Mouse (Mus musculus) midbrain, embryonic 16.5 days (tissue): Measurements from ENCODE around the gene Rcc1. TPM values are rescaled to one million over a fixed set of nuclear protein-coding genes. Genes with fewer than 3 reads are reported as not detected.

Experiments used
- ATAC-seq: fragments of 200-750 bp; cut with Nextera tagmentation; 2 replicates; pipeline ENCODE4 v1.8.0; 2017; ENCODE audit warnings: moderate TSS enrichment
- H3K27ac ChIP-seq: fragments of 300-500 bp; sonication (generic); 2 replicates; pipeline ENCODE4 v1.5.1; 2014; ENCODE audit warnings: mild to moderate bottlenecking, low read length, mixed read lengths
- H3K27me3 ChIP-seq: fragments of 300-500 bp; sonication (generic); 2 replicates; pipeline ENCODE4 v1.6.1; 2014; ENCODE audit warnings: low read depth, low read length, mixed read lengths; ENCODE audit not compliant: control insufficient read depth, insufficient read depth
- H3K36me3 ChIP-seq: fragments of 300-500 bp; sonication (generic); 2 replicates; pipeline ENCODE4 v1.6.1; 2014; ENCODE audit warnings: mild to moderate bottlenecking, low read length, moderate library complexity, mixed read lengths; ENCODE audit not compliant: control insufficient read depth, insufficient read depth
- H3K4me1 ChIP-seq: fragments of 300-500 bp; sonication (generic); 2 replicates; pipeline ENCODE4 v1.6.1; 2014; ENCODE audit warnings: mild to moderate bottlenecking, low read length, mixed read lengths; ENCODE audit not compliant: control insufficient read depth, insufficient read depth
- H3K4me2 ChIP-seq: fragments of 300-500 bp; sonication (generic); 2 replicates; pipeline ENCODE4 v1.6.1; 2014; ENCODE audit warnings: mild to moderate bottlenecking, low read length, mixed read lengths
- H3K4me3 ChIP-seq: fragments of 300-500 bp; sonication (generic); 2 replicates; pipeline ENCODE4 v1.5.1; 2014; ENCODE audit warnings: low read depth, mild to moderate bottlenecking, low read length, moderate library complexity, mixed read lengths
- H3K9ac ChIP-seq: fragments of 300-500 bp; sonication (generic); 2 replicates; pipeline ENCODE4 v1.6.1; 2014; ENCODE audit warnings: low read depth, low read length, mixed read lengths
- H3K9me3 ChIP-seq: fragments of 300-500 bp; sonication (generic); replicated peaks from 2 replicates; pipeline ENCODE4 v1.6.1; 2014; ENCODE audit warnings: mild to moderate bottlenecking, low read length, mixed read lengths; ENCODE audit not compliant: control insufficient read depth, poor library complexity, severe bottlenecking
- WGBS: fragments of 180-500 bp; shearing (Covaris S2); extraction: QIAGEN DNeasy Blood & Tissue Kit; methylation state at CpG from one replicate; pipeline ENCODE4 v1.1.7; 2014; 5-methylcytosine and 5-hydroxymethylcytosine counted together
- polyA plus RNA-seq: library from polyadenylated mRNA; unstranded; fragments of >200 nt; fragmentation: Nextera tagmentation; extraction: Ambion mirVana; gene quantifications from 2 replicates; pipeline ENCODE4 v1.2.1, GENCODE M21; 2015

Rcc1 gene
- polyA plus RNA-seq, 1 experiment from 2014 or later: 29.8 TPM

GRCm38 (mm10) chr4:132302939-132303479 is 50.4 kb downstream of the Rcc1 start, which contains the start of gene Rab42:
Gene Rab42 (minus strand): TSS chr4:132303385.
- Histone ChIP-seq H3K36me3 (no peaks in the 10 kb centered on the region), H3K4me2 (peak within 1 kb of the TSS; percentile 67), H3K9me3 (no peaks in the 10 kb centered on the region), H3K9ac (peak within 1 kb of the TSS; percentile 57), H3K4me3 (peak within 1 kb of the TSS; percentile 42), H3K27me3 (no peaks in the 10 kb centered on the region), H3K4me1 (0 out of 2 replicates have a peak, but pooled peaks cover 2% of the 10 kb centered on the region), H3K27ac (no peak within 1 kb of the TSS)
- ATAC-seq: peak; percentile 43; the same call in 1 of the 2 replicates
- WGBS: 1% methylated on average over 31 of the region's 31 CpGs

- Histone ChIP-seq H3K9ac (peak overlapping the region; percentile 57), H3K27me3 (no peaks in the 10 kb centered on the region), H3K27ac (no peak overlapping the region), H3K4me2 (peak overlapping the region; percentile 67), H3K36me3 (no peaks in the 10 kb centered on the region), H3K4me1 (0 out of 2 replicates have a peak, but pooled peaks cover 2% of the 10 kb centered on the region), H3K4me3 (peak overlapping the region; percentile 42), H3K9me3 (no peaks in the 10 kb centered on the region)
- WGBS: 68% methylated on average over 16 of the region's 16 CpGs
- 0 out of 2 replicates have a peak, but pooled peaks have one; percentile 16 for ATAC-seq
These were observed 51.2 kb downstream of the Rcc1 start for GRCm38 (mm10) chr4:132301965-132302938.

- Histone ChIP-seq H3K9ac (no peak overlapping the region), H3K27me3 (no peaks in the 10 kb centered on the region), H3K4me3 (no peak overlapping the region), H3K9me3 (no peaks in the 10 kb centered on the region), H3K36me3 (no peaks in the 10 kb centered on the region), H3K4me2 (no peak overlapping the region), H3K4me1 (0 out of 2 replicates have a peak, but pooled peaks cover 2% of the 10 kb centered on the region), H3K27ac (no peak overlapping the region)
- WGBS: 83% methylated on average over 6 of the region's 6 CpGs
- ATAC-seq: no peak
These were observed 51.9 kb downstream of the Rcc1 start for GRCm38 (mm10) chr4:132301486-132301885.

GRCm38 (mm10) chr4:132299849-132300248 is 53.6 kb downstream of the Rcc1 start:
- H3K4me1 ChIP-seq: 0 out of 2 replicates have a peak, but pooled peaks cover 2% of the 10 kb centered on the region
- H3K9me3 ChIP-seq: no peaks in the 10 kb centered on the region
- 91% methylated on average over 1 of the region's 1 CpGs for WGBS
- no peak overlapping the region for H3K27ac ChIP-seq
- H3K9ac ChIP-seq: no peak overlapping the region
- no peaks in the 10 kb centered on the region for H3K27me3 ChIP-seq
- no peaks in the 10 kb centered on the region for H3K36me3 ChIP-seq
- ATAC-seq: no peak
- H3K4me3 ChIP-seq: no peak overlapping the region
- no peak overlapping the region for H3K4me2 ChIP-seq

- Histone ChIP-seq H3K4me1 (no peaks in the 10 kb centered on the region), H3K9ac (no peak overlapping the region), H3K4me3 (no peak overlapping the region), H3K27ac (no peak overlapping the region), H3K9me3 (no peaks in the 10 kb centered on the region), H3K36me3 (peaks cover 13% of the 10 kb centered on the region), H3K4me2 (no peak overlapping the region), H3K27me3 (no peaks in the 10 kb centered on the region)
- WGBS: 43% methylated on average over 8 of the region's 8 CpGs
- no peak for ATAC-seq
These were observed 57.6 kb downstream of the Rcc1 start for GRCm38 (mm10) chr4:132295696-132296390.

GRCm38 (mm10) chr4:132293682-132294240 is 59.6 kb downstream of the Rcc1 start:
- no peak overlapping the region for H3K9ac ChIP-seq
- H3K27ac ChIP-seq: no peak overlapping the region
- no peaks in the 10 kb centered on the region for H3K9me3 ChIP-seq
- no peaks in the 10 kb centered on the region for H3K27me3 ChIP-seq
- WGBS: 82% methylated on average over 7 of the region's 7 CpGs
- no peak overlapping the region for H3K4me2 ChIP-seq
- no peak for ATAC-seq
- peaks cover 20% of the 10 kb centered on the region for H3K36me3 ChIP-seq
- H3K4me1 ChIP-seq: no peaks in the 10 kb centered on the region
- no peak overlapping the region for H3K4me3 ChIP-seq

- 41% methylated on average over 4 of the region's 4 CpGs for WGBS
These were observed 60.4 kb downstream of the Rcc1 start for GRCm38 (mm10) chr4:132292988-132293387.

GRCm38 (mm10) chr4:132291624-132292335 is 61.6 kb downstream of the Rcc1 start:
- Histone ChIP-seq H3K27me3 (no peaks in the 10 kb centered on the region), H3K9ac (no peak overlapping the region), H3K4me1 (no peaks in the 10 kb centered on the region), H3K27ac (no peak overlapping the region), H3K4me2 (no peak overlapping the region), H3K4me3 (no peak overlapping the region), H3K9me3 (no peaks in the 10 kb centered on the region), H3K36me3 (peaks cover 23% of the 10 kb centered on the region)
- ATAC-seq: no peak
- 82% methylated on average over 12 of the region's 12 CpGs for WGBS

More at GRCm38 (mm10) chr4:132292988-132293387, 60.4 kb downstream of the Rcc1 start:
- H3K4me2 ChIP-seq: no peak overlapping the region
- no peaks in the 10 kb centered on the region for H3K27me3 ChIP-seq
- no peaks in the 10 kb centered on the region for H3K4me1 ChIP-seq
- H3K9ac ChIP-seq: no peak overlapping the region
- H3K27ac ChIP-seq: no peak overlapping the region
- no peak overlapping the region for H3K4me3 ChIP-seq
- ATAC-seq: no peak
- no peaks in the 10 kb centered on the region for H3K9me3 ChIP-seq
- peaks cover 20% of the 10 kb centered on the region for H3K36me3 ChIP-seq
